In genomic region chr4:3241351-3241750, GRCm38 (mm10) we compare ENCODE assay signal across 22 mouse cellular contexts. TPM values are rescaled to one million over a fixed set of nuclear protein-coding genes. Genes with fewer than 3 reads are reported as not detected.
DNase-seq lines count a peak whose midpoint lies in the region; ATAC-seq lines count a peak whose summit lies in the region.
"Not testable (repeated sequence)": the region's sequence is repeated elsewhere in the genome, so short reads cannot be mapped to it uniquely, and the experiment has no call there.
"Had no signal": no experiment of that assay in that cellular context is flagged by ENCODE, and none has a peak within 500 bp of the region (broad histone marks: within the 10 kb centered on the region; RNA-seq: fewer than 3 reads in every experiment).

No protein-coding gene starts in this region.

- H3K9ac ChIP-seq in embryonic facial prominence, embryonic 13.5 days; hindbrain, embryonic 12.5 days; hindbrain, embryonic 15.5 days; limb, embryonic 13.5 days; midbrain, embryonic 13.5 days (replicated peaks); neural tube, embryonic 14.5 days (replicated peaks; ENCODE audit: low read depth, low read length): not testable (repeated sequence)

- WGBS in embryonic facial prominence, embryonic 13.5 days, result 75% methylated on average over 4 of the region's 4 CpGs
- 82% methylated on average over 4 of the region's 4 CpGs for WGBS in hindbrain, embryonic 12.5 days
- 77% methylated on average over 4 of the region's 4 CpGs for WGBS in hindbrain, embryonic 15.5 days
- 68% methylated on average over 4 of the region's 4 CpGs for WGBS in limb, embryonic 13.5 days
- 73% methylated on average over 4 of the region's 4 CpGs for WGBS in midbrain, embryonic 13.5 days
- WGBS in neural tube, embryonic 14.5 days, result 76% methylated on average over 4 of the region's 4 CpGs

- peak; percentile 60 for DNase-seq in heart, adult 11 months

- H3K4me1 ChIP-seq in embryonic facial prominence, embryonic 13.5 days; hindbrain, embryonic 12.5 days; hindbrain, embryonic 15.5 days (replicated peaks); limb, embryonic 13.5 days; midbrain, embryonic 13.5 days (replicated peaks); neural tube, embryonic 14.5 days (ENCODE audit: control insufficient read depth, insufficient read depth, low read length): not testable (repeated sequence)

- not testable (repeated sequence) for H3K36me3 ChIP-seq in embryonic facial prominence, embryonic 13.5 days; hindbrain, embryonic 12.5 days; hindbrain, embryonic 15.5 days; limb, embryonic 13.5 days; midbrain, embryonic 13.5 days; neural tube, embryonic 14.5 days (ENCODE audit: control insufficient read depth, insufficient read depth, low read length)

- H3K9me3 ChIP-seq in embryonic facial prominence, embryonic 13.5 days, result peaks cover 22% of the 10 kb centered on the region
- peaks cover 24% of the 10 kb centered on the region for H3K9me3 ChIP-seq in hindbrain, embryonic 12.5 days (replicated peaks)
- peaks cover 13% of the 10 kb centered on the region; the same call in 1 of the 2 replicates for H3K9me3 ChIP-seq in hindbrain, embryonic 15.5 days
- not testable (repeated sequence) for H3K9me3 ChIP-seq in limb, embryonic 13.5 days
- peaks cover 10% of the 10 kb centered on the region; the same call in 1 of the 2 replicates for H3K9me3 ChIP-seq in midbrain, embryonic 13.5 days
- H3K9me3 ChIP-seq in neural tube, embryonic 14.5 days (ENCODE audit: control insufficient read depth, low read length), result peaks cover 10% of the 10 kb centered on the region

- peak; percentile 72; the same call in 1 of the 2 replicates for ATAC-seq in embryonic facial prominence, embryonic 13.5 days (ENCODE audit: insufficient number of reproducible peaks, insufficient read depth, low FRiP score, low TSS enrichment, low read depth)
- ATAC-seq in hindbrain, embryonic 12.5 days (ENCODE audit: low FRiP score), result peak; percentile 43; the same call in 1 of the 2 replicates
- ATAC-seq in hindbrain, embryonic 15.5 days (ENCODE audit: low FRiP score, low read depth), result peak; percentile 42; the same call in 1 of the 2 replicates
- ATAC-seq in limb, embryonic 13.5 days (ENCODE audit: low FRiP score, low read depth), result 0 out of 2 replicates have a peak, but pooled peaks have one; percentile 3
- 0 out of 2 replicates have a peak, but pooled peaks have one; percentile 6 for ATAC-seq in midbrain, embryonic 13.5 days
- ATAC-seq in neural tube, embryonic 14.5 days (ENCODE audit: low read depth), result peak; percentile 24; the same call in 1 of the 2 replicates

- not testable (repeated sequence) for H3K27me3 ChIP-seq in embryonic facial prominence, embryonic 13.5 days; hindbrain, embryonic 12.5 days; hindbrain, embryonic 15.5 days; limb, embryonic 13.5 days; midbrain, embryonic 13.5 days; neural tube, embryonic 14.5 days (ENCODE audit: control insufficient read depth, insufficient read depth, low read length)

- H3K4me2 ChIP-seq in embryonic facial prominence, embryonic 13.5 days; hindbrain, embryonic 12.5 days (replicated peaks); hindbrain, embryonic 15.5 days; limb, embryonic 13.5 days (replicated peaks); midbrain, embryonic 13.5 days (replicated peaks); neural tube, embryonic 14.5 days (ENCODE audit: low read depth, low read length): not testable (repeated sequence)

- not testable (repeated sequence) for H3K27ac ChIP-seq in embryonic facial prominence, embryonic 13.5 days; hindbrain, embryonic 12.5 days; hindbrain, embryonic 15.5 days (replicated peaks); limb, embryonic 13.5 days; midbrain, embryonic 13.5 days; neural tube, embryonic 14.5 days (ENCODE audit: low read depth, low read length)

- not testable (repeated sequence) for H3K4me3 ChIP-seq in embryonic facial prominence, embryonic 13.5 days; hindbrain, embryonic 12.5 days; hindbrain, embryonic 15.5 days; limb, embryonic 13.5 days; midbrain, embryonic 13.5 days (replicated peaks); neural tube, embryonic 14.5 days (ENCODE audit: low read depth, low read length)

RNA-seq across cellular contexts. Expression of gene Vmn1r3, which starts 56.2 kb away (rescaled TPM):
- polyA plus RNA-seq in embryonic facial prominence, embryonic 13.5 days (2015; fragmentation: Nextera tagmentation; extraction: Ambion mirVana), result not detected in 2 replicates
- polyA plus RNA-seq in hindbrain, embryonic 12.5 days (2016; fragmentation: Nextera tagmentation; extraction: Ambion mirVana), result not detected in 2 replicates
- polyA plus RNA-seq in hindbrain, embryonic 15.5 days (2015; fragmentation: Nextera tagmentation; extraction: Ambion mirVana), result not detected in 2 replicates
- polyA plus RNA-seq in limb, embryonic 13.5 days (2015; fragmentation: Nextera tagmentation; extraction: Ambion mirVana), result not detected in 2 replicates
- polyA plus RNA-seq in midbrain, embryonic 13.5 days (2015; fragmentation: Nextera tagmentation; extraction: Ambion mirVana), result not detected in 2 replicates
- polyA plus RNA-seq in neural tube, embryonic 14.5 days (2014; fragmentation: Nextera tagmentation; extraction: Ambion mirVana), result not detected in 2 replicates
- polyA plus RNA-seq: activated CD4-positive, CD25-positive, alpha-beta regulatory T cell, adult 4 months; brain, embryonic 14.5 days; cortical plate, adult 2 months; embryonic facial prominence, embryonic 10.5 days; embryonic facial prominence, embryonic 14.5 days; forebrain, embryonic 12.5 days; forebrain, embryonic 15.5 days; gonadal fat pad, adult 2 months; heart, adult 2 months; heart, embryonic 10.5 days; heart, embryonic 14.5 days; heart, postnatal 0 days; hindbrain, embryonic 10.5 days; hindbrain, postnatal 0 days; inflammation-experienced regulatory T-cells, adult 6 months had no signal

Comparison
In these comparisons a context has a peak if more than half of its experiments do, and no peak if none do; other contexts are left out.
1. ATAC-seq: peak in every context shown above with its lines; median percentile 72 in embryonic facial prominence, embryonic 13.5 days; 43 in hindbrain, embryonic 12.5 days; 42 in hindbrain, embryonic 15.5 days; 24 in neural tube, embryonic 14.5 days; 6 in midbrain, embryonic 13.5 days; 3 in limb, embryonic 13.5 days.